Mouse (Mus musculus) midbrain, embryonic 12.5 days (tissue): ENCODE data around the gene D17H6S53E. TPM values are rescaled to one million over a fixed set of nuclear protein-coding genes. Genes with fewer than 3 reads are reported as not detected.
"Not testable (repeated sequence)": the region's sequence is repeated elsewhere in the genome, so short reads cannot be mapped to it uniquely, and the experiment has no call there.

ENCODE experiments used
- ATAC-seq: fragments of 200-750 bp; cut with Nextera tagmentation; 2 replicates; pipeline ENCODE4 v1.8.0; 2017; ENCODE audit warnings: low read depth, moderate TSS enrichment, moderate library complexity; ENCODE audit not compliant: low FRiP score
- H3K27ac ChIP-seq: fragments of 300-500 bp; sonication (generic); replicated peaks from 2 replicates; pipeline ENCODE4 v1.5.1; 2016; ENCODE audit warnings: mild to moderate bottlenecking
- H3K27me3 ChIP-seq: fragments of 300-500 bp; sonication (generic); 2 replicates; pipeline ENCODE4 v1.6.1; 2016; ENCODE audit warnings: mild to moderate bottlenecking
- H3K36me3 ChIP-seq: fragments of 300-500 bp; sonication (generic); 2 replicates; pipeline ENCODE4 v1.6.1; 2016
- H3K4me1 ChIP-seq: fragments of 300-500 bp; sonication (generic); 2 replicates; pipeline ENCODE4 v1.6.1; 2016
- H3K4me2 ChIP-seq: fragments of 300-500 bp; sonication (generic); replicated peaks from 2 replicates; pipeline ENCODE4 v1.6.1; 2016; ENCODE audit warnings: mild to moderate bottlenecking, moderate library complexity
- H3K4me3 ChIP-seq: fragments of 300-500 bp; sonication (generic); 2 replicates; pipeline ENCODE4 v1.5.1; 2016; ENCODE audit warnings: mild to moderate bottlenecking
- H3K9ac ChIP-seq: fragments of 300-500 bp; sonication (generic); replicated peaks from 2 replicates; pipeline ENCODE4 v1.6.1; 2016; ENCODE audit warnings: mild to moderate bottlenecking, moderate library complexity
- H3K9me3 ChIP-seq: fragments of 300-500 bp; sonication (generic); 2 replicates; pipeline ENCODE4 v1.6.1; 2016; ENCODE audit warnings: mild to moderate bottlenecking
- WGBS: fragments of 180-500 bp; shearing (Covaris S2); methylation state at CpG from one replicate; pipeline ENCODE4 v1.1.7; 2016; 5-methylcytosine and 5-hydroxymethylcytosine counted together
- polyA plus RNA-seq: library from polyadenylated mRNA; unstranded; fragments of >200 nt; fragmentation: Nextera tagmentation; extraction: Ambion mirVana; gene quantifications from 2 replicates; pipeline ENCODE4 v1.2.1, GENCODE M21; 2016

D17H6S53E gene
- polyA plus RNA-seq, 1 experiment from 2014 or later: 9.1 TPM

DNA sequence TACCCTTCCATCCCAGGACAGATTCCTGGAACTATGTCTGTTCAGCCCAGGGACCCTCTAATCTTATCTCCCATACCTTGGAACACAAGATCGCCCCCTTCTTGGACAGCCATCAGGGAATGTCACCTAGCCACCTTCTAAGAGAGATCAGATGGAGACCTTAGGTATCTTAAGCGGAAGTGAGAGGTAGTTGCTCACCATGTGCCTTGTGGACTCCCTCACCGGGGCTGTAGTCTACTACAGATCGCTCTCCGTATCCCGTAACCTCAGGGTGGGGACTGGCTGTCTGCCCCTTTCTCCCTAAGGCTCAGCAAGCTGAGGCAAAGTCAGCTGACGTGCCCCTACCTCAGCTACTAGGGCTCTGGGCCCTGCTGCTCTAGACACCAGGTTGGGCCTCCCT, 22.1 kb upstream of the D17H6S53E start:
- no peak for ATAC-seq
- no peaks in the 10 kb centered on the region for H3K27me3 ChIP-seq
- H3K4me3 ChIP-seq: no peak overlapping the region
- H3K36me3 ChIP-seq: peaks cover 48% of the 10 kb centered on the region
- no peak overlapping the region for H3K4me2 ChIP-seq
- H3K4me1 ChIP-seq: peaks cover 10% of the 10 kb centered on the region
- no peaks in the 10 kb centered on the region for H3K9me3 ChIP-seq
- 95% methylated on average over 7 of the region's 7 CpGs for WGBS
- no peak overlapping the region for H3K27ac ChIP-seq
- no peak overlapping the region for H3K9ac ChIP-seq

DNA sequence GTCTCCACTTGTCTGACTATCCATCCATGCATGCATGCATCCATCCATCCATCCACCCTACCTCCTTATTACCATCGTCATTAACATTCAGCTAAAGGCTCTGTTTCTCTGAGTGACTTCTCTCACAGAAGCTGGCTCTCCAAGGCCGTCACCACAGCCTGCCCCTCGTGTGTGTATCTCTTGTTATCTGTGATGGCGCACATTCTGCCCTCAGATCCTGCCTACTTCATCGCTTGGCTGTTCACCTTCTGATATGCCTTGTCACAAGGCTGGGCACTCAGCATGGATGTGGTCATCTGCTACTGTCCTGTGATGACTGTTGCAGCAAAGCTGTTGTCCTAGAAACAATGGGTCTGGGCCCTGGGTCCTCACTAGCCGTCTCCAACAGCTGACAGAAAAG, 21.4 kb upstream of the D17H6S53E start:
- no peak overlapping the region for H3K4me2 ChIP-seq
- H3K27me3 ChIP-seq: no peaks in the 10 kb centered on the region
- WGBS: 76% methylated on average over 6 of the region's 6 CpGs
- H3K4me1 ChIP-seq: peaks cover 10% of the 10 kb centered on the region
- no peaks in the 10 kb centered on the region for H3K9me3 ChIP-seq
- no peak overlapping the region for H3K4me3 ChIP-seq
- no peak overlapping the region for H3K9ac ChIP-seq
- peaks cover 41% of the 10 kb centered on the region for H3K36me3 ChIP-seq
- no peak for ATAC-seq
- no peak overlapping the region for H3K27ac ChIP-seq

DNA sequence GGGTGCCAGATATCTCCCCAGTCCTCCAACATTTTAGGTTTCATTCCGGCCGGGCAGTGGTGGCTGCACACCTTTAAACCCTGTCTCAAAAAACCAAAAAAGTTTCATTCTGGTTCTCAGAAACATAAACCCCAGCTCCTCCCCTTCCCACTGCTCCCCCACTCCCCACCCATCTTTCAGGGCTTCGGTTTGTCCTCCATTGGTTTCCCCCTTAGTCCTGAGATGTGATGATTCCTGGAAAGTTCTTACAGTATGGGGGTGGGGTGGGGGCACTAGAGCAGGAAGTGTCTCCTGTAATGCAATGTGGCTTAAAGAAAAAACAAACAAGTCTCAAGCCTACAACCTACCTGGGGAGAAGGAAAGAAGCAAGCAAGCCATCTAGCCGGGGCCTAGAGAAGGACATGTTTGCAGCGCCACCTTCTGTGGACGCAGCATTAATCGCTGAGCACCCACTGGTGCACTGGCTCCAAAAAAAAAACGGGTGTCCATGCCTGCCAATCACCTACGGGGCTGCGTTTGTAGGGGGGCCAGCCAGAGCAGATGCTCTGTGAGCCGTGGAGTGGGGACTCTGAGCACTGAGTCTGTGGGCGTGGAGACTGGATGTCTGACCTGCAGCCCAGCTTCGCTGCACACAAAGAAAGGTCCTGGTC, 20.3 kb upstream of the D17H6S53E start:
- H3K27ac ChIP-seq: no peak overlapping the region

DNA sequence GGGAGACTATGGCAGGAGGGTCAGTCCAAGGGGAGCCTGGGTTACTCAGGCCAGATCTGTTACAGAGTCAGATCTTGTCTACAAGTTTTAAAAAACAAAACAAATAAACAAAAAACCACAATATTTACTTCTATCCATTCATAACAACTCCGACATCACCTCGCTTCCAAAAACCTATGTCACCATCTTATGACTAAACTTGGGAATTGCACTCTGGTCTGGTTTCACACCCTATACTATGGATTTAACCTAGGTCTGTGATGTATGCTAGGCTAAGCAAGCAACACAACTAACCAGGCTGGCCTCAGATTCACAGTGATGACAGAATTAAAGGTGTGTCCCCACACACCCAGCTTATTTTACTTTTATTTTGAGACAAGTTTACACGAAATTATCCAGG, 19.7 kb upstream of the D17H6S53E start:
- Histone ChIP-seq H3K4me1 (peaks cover 10% of the 10 kb centered on the region), H3K9ac (no peak overlapping the region), H3K4me2 (no peak overlapping the region), H3K27me3 (no peaks in the 10 kb centered on the region), H3K27ac (no peak overlapping the region), H3K4me3 (0 out of 2 replicates have a peak overlapping the region, but pooled peaks have one; percentile 17), H3K36me3 (peaks cover 23% of the 10 kb centered on the region), H3K9me3 (no peaks in the 10 kb centered on the region)
- ATAC-seq: no peak
- 65% methylated on average over 3 of the region's 3 CpGs for WGBS

More for the DNA sequence above, 20.3 kb upstream of the D17H6S53E start:
- Histone ChIP-seq H3K27me3 (no peaks in the 10 kb centered on the region), H3K4me1 (peaks cover 10% of the 10 kb centered on the region), H3K36me3 (peaks cover 30% of the 10 kb centered on the region), H3K9me3 (no peaks in the 10 kb centered on the region), H3K4me2 (peak overlapping the region; percentile 36), H3K4me3 (0 out of 2 replicates have a peak overlapping the region, but pooled peaks have one; percentile 17), H3K9ac (0 out of 2 replicates have a peak overlapping the region, but pooled peaks have one; percentile 37)
- ATAC-seq: peak; percentile 12; the same call in 1 of the 2 replicates
- WGBS: 24% methylated on average over 13 of the region's 13 CpGs

DNA sequence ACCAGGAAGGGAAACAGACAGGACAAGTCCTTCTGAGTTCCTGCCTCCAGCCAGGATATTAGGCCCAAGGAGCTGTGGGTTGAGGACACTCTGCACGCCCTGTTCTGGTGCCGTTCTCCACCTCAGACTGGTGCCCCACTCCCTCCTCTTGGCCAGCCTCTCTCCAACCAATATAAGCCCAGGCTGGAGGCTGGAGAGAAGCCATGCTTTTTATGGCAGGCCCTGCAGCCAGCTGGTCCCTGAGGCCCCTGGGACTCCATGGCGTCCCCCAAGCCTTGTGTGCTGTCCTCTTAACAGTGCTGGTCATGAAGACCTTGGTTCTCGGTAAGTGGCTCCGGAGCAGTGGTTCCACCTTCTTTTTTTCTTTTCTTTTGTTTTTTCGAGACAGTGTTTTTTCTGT, 18.1 kb upstream of the D17H6S53E start, which contains the start of gene Ly6g5c:
Ly6g5c (plus strand) TSS at position 183 of the 400 bp plus-strand sequence.
- no peak within 1 kb of the TSS for H3K4me2 ChIP-seq
- peaks cover 8% of the 10 kb centered on the region; the same call in 1 of the 2 replicates for H3K36me3 ChIP-seq
- H3K4me3 ChIP-seq: no peak within 1 kb of the TSS
- 85% methylated on average over 6 of the region's 6 CpGs for WGBS
- no peak within 1 kb of the TSS for H3K27ac ChIP-seq
- no peak within 1 kb of the TSS for H3K9ac ChIP-seq
- H3K4me1 ChIP-seq: peaks cover 10% of the 10 kb centered on the region
- H3K27me3 ChIP-seq: no peaks in the 10 kb centered on the region
- no peak for ATAC-seq
- H3K9me3 ChIP-seq: no peaks in the 10 kb centered on the region

DNA sequence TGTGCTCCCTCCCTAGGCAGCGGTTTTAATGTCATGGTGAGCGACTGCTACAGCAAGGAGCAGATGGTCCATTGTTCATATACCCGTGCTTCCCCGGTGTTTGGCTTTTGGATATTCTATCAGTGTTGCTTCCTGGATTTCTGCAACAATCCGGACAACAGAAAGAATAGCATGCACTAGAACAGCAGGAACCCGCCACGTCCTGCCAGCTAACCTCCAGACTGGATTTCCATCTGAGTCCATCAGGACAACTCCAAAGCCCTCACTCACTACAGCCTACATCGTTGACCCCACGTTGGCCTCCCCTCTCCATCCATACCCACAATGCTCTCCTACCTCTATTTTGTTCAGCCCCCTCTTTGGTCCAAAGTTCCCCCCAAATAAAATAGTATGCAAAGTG, 14.4 kb upstream of the D17H6S53E start:
- no peak for ATAC-seq
- 69% methylated on average over 9 of the region's 9 CpGs for WGBS
- Histone ChIP-seq H3K9ac (no peak overlapping the region), H3K4me1 (no peaks in the 10 kb centered on the region), H3K4me3 (no peak overlapping the region), H3K27me3 (no peaks in the 10 kb centered on the region), H3K27ac (no peak overlapping the region), H3K4me2 (no peak overlapping the region), H3K9me3 (no peaks in the 10 kb centered on the region), H3K36me3 (peaks cover 26% of the 10 kb centered on the region)

DNA sequence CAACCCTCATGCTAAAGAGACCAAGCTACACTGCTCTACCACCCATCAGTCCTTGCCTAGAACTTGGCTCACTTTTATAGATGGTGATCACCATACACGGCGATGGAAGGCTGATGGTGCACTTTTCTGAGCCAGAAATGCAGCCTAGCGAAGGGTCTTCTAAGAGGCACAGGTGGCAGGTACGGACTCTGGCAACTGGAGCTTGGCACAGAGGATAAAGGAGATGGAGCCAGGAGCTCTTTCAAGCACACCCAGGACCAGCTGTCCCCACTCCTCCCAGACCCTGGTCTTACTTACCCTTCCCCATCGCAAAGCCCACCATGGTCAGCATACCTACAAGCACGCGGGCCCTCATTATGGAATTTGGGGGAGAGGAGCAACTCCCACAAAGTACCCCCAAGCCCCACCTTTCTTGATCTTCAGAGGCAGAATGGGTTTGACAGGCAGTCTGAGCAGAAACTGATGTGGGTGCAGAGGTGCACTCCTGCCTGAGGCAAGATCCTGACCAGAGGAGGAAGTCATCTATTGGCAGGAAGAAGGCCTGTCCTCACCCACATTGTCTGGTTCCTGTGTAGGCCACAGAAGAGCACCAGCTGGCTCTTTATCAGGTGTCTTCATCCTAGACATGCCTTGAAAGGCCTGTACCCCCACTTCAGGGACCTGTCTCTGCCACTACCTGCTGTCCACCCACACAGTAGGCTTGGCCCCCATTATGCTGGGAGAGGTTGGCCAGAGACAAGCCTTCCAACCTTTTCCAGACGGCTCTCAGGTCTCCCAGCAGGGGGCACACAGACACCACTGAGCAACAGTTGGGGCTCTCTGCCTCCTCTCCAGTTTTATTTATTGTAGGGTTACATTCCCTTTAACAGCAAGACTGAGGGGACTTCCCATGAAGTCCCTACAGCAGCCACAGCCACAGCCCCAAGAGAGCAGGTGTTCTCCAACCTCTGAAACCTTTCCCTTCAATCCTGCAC, 10.8 kb upstream of the D17H6S53E start, which contains the start of gene Ly6g5b:
Ly6g5b (minus strand) TSS at position 383 of the 974 bp plus-strand sequence.
- Histone ChIP-seq H3K27ac (no peak within 1 kb of the TSS), H3K4me2 (no peak within 1 kb of the TSS), H3K9ac (no peak within 1 kb of the TSS), H3K9me3 (no peaks in the 10 kb centered on the region), H3K36me3 (peaks cover 50% of the 10 kb centered on the region), H3K27me3 (no peaks in the 10 kb centered on the region), H3K4me1 (peaks cover 6% of the 10 kb centered on the region), H3K4me3 (no peak within 1 kb of the TSS)
- no peak for ATAC-seq
- WGBS: 84% methylated on average over 8 of the region's 8 CpGs

DNA sequence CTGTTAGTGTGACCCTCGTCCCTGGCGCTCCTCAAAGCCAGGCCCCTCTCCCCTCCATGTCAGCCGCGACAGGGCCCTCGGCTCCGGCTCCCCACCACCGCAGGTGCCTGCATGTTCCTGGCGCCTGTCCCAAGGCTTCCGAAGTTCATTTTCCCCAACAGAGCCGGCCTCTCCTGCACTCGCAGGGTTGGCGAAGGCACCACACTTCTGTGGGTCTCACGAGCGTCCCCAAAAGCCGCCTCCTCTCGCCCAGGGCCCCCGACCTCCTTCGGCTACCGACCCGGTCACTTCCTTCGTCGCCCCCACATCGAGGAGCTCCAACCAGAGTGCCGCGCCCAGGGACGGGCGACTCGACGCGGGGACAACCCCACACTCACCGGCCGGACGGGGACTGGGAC, 5.4 kb upstream of the D17H6S53E start:
- H3K4me2 ChIP-seq: peak overlapping the region; percentile 99
- 1% methylated on average over 28 of the region's 33 CpGs for WGBS
- H3K4me3 ChIP-seq: peak overlapping the region; percentile 96
- H3K9ac ChIP-seq: peak overlapping the region; percentile 96
- peaks cover 25% of the 10 kb centered on the region for H3K4me1 ChIP-seq
- H3K9me3 ChIP-seq: no peaks in the 10 kb centered on the region
- ATAC-seq: no peak; the same call in 1 of the 2 replicates
- no peaks in the 10 kb centered on the region for H3K27me3 ChIP-seq
- peaks cover 53% of the 10 kb centered on the region for H3K36me3 ChIP-seq
- H3K27ac ChIP-seq: peak overlapping the region; percentile 70

DNA sequence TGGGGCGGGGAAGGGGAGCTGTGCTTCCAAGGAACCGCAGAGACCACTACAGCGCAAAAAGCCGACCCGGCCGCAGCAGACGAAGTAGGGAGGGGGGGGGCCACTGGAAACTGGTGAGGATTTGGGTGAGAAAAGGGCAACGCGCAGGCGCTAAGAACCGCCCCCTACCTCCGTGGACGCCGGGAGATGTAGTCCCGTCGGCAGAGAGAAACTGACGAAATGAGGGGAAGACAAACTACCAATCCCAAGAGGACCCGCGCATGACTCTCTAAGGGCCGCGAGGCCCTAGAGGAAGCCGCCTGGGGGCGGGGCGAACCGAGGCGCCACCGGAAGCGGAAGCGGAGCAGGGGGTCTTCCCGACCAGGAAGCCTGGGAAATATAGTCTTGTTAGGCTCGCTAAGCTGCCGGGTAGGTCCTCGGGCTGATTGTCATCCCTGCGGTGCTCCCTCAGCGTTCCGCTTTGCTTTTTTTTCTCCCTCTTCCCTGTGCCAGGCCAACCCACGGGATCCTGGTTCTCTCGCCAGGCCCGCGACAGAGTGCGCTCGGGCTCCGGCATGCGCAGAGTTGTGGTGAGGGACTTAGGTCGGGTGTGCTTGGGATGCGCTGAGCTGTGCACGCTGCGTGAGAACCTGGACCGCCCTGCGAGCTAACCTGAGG, 4.9 kb upstream of the D17H6S53E start, which contains the start of gene Gpank1:
Gpank1 (plus strand) TSS at position 313 of the 657 bp plus-strand sequence.
- Histone ChIP-seq H3K4me3 (peak within 1 kb of the TSS; percentile 96), H3K9ac (peak within 1 kb of the TSS; percentile 96), H3K27me3 (no peaks in the 10 kb centered on the region), H3K27ac (peak within 1 kb of the TSS; percentile 93), H3K4me2 (peak within 1 kb of the TSS; percentile 99), H3K4me1 (peaks cover 31% of the 10 kb centered on the region), H3K36me3 (peaks cover 47% of the 10 kb centered on the region), H3K9me3 (no peaks in the 10 kb centered on the region)
- peak; percentile 95 for ATAC-seq
- WGBS: under 1% methylated on average over 50 of the region's 50 CpGs

DNA sequence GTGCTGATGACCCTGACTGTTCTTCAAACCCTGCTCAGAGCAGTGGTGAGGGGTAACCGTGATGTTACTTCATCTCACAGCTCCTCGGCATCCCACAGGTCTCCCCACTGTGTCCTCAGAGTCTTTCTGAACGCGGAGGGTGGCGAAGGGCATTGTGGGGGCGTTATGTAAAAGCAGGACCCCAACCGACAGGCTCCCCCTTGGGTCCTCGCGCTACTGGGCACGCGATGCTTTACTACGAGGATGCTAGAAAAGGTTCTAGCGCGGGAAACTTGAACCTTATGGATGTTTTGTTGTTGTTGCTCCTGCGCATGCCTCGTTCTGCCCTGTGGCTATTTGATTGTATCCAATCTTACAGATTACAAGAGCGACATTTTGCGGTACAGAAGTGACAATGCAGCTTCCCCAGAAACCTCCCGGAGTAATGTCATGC, 4.3 kb upstream of the D17H6S53E start, which contains the start of gene Csnk2b:
Csnk2b (minus strand) TSS at position 183 of the 433 bp plus-strand sequence.
- no peak; the same call in 1 of the 2 replicates for ATAC-seq
- peaks cover 44% of the 10 kb centered on the region for H3K36me3 ChIP-seq

DNA sequence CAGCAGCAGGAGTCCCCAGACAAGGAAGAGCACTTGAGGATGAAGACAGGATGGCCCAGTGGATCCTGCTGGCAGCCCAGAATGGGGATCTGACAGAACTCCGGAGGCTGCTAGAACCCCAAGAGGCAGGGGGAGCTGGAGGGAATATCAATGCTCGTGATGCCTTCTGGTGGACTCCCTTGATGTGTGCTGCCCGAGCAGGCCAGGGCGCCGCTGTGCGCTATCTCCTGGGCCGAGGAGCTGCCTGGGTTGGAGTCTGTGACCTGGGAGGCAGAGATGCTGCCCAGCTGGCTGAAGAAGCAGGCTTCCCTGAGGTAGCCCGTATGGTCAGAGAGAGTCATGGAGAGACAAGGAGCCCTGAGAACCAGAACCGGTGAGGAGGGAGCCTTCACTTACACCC, 2.9 kb upstream of the D17H6S53E start:
- not testable (repeated sequence) for H3K9me3 ChIP-seq, H3K27ac ChIP-seq, H3K4me3 ChIP-seq, H3K27me3 ChIP-seq, H3K4me2 ChIP-seq, ATAC-seq, H3K9ac ChIP-seq
- Histone ChIP-seq H3K36me3 (peaks cover 32% of the 10 kb centered on the region), H3K4me1 (peaks cover 46% of the 10 kb centered on the region)
- 90% methylated on average over 9 of the region's 9 CpGs for WGBS

More for the DNA sequence above, 4.3 kb upstream of the D17H6S53E start, which contains the start of gene Csnk2b:
- Histone ChIP-seq H3K27me3 (no peaks in the 10 kb centered on the region), H3K4me3 (peak within 1 kb of the TSS; percentile 96), H3K9me3 (no peaks in the 10 kb centered on the region), H3K9ac (peak within 1 kb of the TSS; percentile 96), H3K4me1 (peaks cover 37% of the 10 kb centered on the region), H3K4me2 (peak within 1 kb of the TSS; percentile 99), H3K27ac (peak within 1 kb of the TSS; percentile 93)
- WGBS: under 1% methylated on average over 19 of the region's 19 CpGs
